Mouse (Mus musculus): ENCODE measurements at regions not wholly inside any gene's neighbourhood (a gene's known extent, or its start where the extent isn't known, plus 50 kb on each side); places are given as distances from the start of the nearest gene placed in this dataset.
A peak's percentile ranks its signal among the peaks of the same experiment; 100 is the strongest.
"Not testable (repeated sequence)": the region's sequence is repeated elsewhere in the genome, so short reads cannot be mapped to it uniquely, and the experiment has no call there.

DNA sequence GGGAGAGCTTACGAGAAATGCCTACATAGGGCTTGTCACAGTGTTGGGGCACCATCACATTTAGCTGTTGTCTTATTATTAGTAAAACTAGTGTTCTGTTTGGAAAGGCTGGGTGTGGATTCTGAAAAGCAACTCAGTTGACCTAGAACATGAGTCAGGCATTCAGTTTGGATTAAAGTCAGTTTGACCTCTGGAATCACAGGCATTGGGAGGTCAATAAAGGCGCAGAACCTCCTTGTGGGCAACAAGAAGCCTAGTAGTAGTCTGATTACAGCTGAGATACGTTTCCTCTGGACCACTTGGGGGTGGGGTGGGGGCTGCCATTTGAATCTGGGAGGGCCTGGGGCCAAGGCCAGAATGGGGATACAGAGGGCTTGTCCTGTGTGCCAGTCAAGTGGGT, 52.1 kb upstream of the Map3k1 start:
- no peak for DNase-seq (ENCODE audit: low spot score in 2 of 2)

GRCm38 (mm10) chr13:111862316-111862715, 53.5 kb upstream of the Map3k1 start:
- DNase-seq (ENCODE audit: low spot score in 2 of 2) = no peak

DNA sequence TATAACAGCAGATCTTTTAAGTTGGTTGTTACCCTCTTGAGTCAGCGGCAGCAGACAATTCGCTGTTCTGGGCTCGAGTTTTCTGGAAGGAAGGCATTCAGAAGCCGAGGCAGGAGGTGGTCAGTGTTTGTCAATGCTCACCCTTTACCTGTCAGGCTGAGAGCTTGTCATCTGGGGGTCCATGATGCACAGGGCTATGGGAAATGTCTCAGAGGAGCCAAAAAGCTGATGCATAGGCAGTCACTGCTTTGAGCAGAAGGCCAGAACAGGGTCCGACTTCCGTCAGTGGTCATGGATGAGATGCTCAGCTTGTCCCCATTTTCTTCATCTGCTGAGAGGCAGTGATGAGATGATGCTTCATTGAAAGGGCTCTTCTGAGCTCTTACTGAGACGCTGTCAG, 57.2 kb upstream of the Map3k1 start:
- DNase-seq (ENCODE audit: low spot score in 2 of 2) = no peak

GRCm38 (mm10) chr13:111867261-111867660, 58.5 kb upstream of the Map3k1 start:
- DNase-seq (ENCODE audit: low spot score in 2 of 2) = no peak

DNA sequence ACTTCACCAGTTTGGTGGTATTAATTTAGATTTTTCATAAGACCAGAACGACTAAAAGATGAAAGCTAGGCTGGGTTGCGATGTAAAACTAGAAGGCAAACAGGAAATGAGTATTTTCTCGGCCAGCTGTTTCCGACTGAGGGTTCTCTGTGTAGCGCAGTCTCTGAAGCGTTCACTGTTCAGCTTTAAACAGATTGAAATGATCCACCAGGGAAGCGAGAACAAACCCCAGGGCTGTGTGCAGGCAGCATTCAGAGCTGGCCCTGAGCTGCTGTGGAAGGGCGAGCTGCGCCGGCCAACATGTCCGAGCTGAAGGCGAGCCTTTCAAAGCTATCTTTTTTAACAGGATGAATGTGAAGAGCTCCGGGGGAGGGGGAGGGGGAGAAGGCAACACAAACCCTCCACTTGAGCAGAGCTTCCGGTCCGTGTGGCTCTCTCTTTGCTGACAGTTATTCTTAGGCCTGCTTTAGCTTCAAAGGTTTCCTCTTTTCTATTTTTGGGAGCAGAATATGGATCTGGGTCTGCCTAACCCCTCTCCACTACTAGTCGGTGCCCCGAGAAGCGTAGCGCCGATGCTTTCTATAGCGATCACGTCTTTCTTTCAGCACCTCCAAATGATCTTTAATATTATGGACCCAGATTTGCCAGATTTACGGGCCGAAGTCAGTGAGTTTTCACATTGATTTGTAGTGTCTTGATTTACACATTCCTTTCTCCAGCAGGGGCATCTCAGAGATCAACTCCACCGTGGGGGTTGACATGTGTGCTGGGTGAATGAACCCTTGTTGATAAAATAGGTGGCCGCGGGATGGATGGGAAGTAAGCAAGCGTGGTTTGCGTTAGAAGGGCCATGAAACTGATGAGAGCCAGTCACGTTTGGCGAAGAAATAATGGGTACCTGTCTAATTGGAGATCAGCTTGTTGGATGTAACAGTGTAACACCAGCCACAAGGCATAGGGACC, 59.3 kb upstream of the Map3k1 start:
- peak; percentile 7 to 32 for DNase-seq (ENCODE audit: low spot score in 2 of 2)

GRCm38 (mm10) chr13:111868947-111869346, 60.2 kb upstream of the Map3k1 start:
- no peak for DNase-seq (ENCODE audit: low spot score in 2 of 2)

GRCm38 (mm10) chr13:111869771-111870437, 61.1 kb upstream of the Map3k1 start:
- peak; percentile 46 to 61 for DNase-seq (ENCODE audit: low spot score in 2 of 2)

DNA sequence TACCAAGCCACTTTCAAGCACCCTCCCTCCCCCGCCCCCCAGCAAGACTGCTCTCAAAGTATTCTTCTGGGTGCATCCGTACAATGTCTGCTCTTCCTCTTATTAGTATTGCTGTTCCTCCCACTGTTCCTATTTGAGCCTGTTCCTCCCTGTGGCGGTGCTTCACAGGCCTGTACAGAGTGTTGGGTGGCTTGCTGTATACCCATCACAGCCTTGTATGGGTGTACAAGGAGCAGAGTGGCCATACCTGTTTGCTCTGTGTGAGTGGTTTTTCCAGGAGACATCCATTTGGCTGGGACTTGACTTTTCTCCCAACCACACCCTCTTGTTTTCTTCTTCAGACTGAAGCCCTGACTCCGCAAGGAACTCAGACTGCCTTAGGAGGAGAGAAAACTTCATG, 61.7 kb upstream of the Map3k1 start:
- no peak for DNase-seq (ENCODE audit: low spot score in 2 of 2)

DNA sequence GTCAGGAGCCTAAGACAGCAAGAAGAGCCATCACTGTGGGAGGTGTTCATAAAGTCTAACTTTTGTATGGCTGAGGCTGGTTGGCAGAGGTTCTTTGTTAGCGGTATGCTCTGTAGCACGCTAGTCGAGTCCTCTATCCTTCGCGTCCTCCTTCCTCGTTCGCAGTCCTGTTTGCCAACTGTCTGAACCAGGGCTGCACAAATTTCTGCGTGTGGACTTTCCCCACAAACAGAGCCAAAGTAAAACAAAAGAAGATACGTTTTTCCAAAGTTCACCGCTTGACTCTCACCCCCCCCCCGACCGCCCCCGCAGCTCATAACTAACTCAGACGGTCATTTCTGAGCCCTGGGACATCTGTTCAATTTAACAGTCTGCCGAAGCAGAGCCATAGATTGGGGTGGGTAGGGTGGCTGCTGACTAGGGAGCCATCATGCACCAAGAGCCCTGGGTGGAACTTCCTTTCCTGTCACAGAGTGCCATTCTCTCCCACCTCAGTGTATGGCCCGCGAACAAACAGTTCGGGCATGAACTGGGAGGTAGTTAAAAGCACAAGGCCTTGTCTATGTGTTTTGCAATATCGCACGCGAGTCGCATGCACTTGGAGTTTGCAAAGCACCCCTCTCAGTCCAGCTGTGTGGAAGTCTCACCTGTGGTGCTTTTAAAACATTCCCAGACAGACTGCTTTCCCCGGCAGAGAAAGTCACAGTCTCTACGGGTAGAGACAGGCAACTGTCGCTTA, 63.0 kb upstream of the Map3k1 start:
- DNase-seq (ENCODE audit: low spot score in 2 of 2) = no peak

- DNase-seq (ENCODE audit: low spot score in 2 of 2) = no peak
These were observed 65.5 kb upstream of the Map3k1 start for GRCm38 (mm10) chr13:111874330-111874729.

GRCm38 (mm10) chr13:111876404-111876803, 67.6 kb upstream of the Map3k1 start:
- no peak for DNase-seq (ENCODE audit: low spot score in 2 of 2)

DNA sequence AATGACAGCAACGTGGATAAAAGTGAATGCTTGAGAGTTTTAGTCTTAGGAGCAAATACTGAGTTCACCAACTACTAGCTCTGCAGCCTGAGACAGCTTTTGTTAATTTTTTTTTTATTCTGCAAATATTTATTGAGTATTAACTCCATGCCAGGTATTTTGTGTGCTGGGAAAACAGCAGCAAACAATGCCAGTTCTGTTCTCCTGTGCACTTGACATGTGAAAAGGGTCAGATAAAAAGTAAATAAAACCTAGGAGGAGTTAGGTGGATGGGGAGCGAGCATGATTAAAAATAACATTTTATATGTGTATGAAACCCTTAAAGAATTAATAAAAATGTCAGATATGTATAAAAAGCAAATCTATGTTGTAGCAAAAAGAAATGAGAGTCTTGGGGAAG, 68.1 kb upstream of the Map3k1 start:
- DNase-seq (ENCODE audit: low spot score in 2 of 2) = no peak

DNA sequence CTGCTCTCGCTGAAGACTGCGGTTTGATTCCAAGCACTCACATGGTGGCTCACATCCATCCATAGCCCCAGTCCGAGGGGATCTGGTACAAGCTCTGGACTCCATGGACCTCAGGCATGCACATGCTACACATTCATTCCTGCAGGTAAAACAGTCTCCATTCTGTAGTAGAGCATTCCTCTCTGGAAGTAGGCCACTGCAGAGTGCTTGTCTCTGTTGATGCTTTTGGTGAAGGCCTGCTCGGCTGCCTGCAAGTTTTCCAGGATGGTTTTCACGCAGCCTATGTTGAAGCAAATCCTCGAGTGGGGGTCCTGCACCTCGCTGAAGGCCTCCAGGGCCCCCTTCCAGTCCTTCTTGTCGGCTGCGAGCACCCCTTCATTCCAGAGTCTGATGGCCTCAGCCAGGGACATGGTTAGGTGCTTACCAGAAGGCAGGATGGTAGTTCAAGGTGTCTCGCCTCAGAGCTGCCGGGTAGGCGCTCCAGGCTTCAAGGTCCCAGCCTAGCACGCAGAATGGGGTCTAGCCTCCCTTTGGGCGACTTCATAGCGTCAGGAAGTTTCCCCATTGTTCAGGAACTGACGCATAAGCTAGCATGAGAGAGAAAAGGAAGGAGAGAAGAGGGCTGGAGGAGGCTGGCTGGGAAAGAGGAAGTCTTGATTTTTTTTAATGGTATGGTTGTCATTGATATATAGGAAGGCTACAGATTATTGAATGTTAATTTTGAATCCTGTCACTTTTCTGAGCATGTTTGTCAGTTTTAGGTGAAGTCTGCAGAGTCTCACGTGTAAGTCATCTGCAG, 75.2 kb upstream of the Map3k1 start:
- not testable (repeated sequence) for DNase-seq (ENCODE audit: low spot score in 2 of 2)

- DNase-seq (ENCODE audit: low spot score in 2 of 2) = no peak
These were observed 82.0 kb upstream of the Map3k1 start for GRCm38 (mm10) chr13:111890792-111891191.

- DNase-seq (ENCODE audit: low spot score in 2 of 2) = no peak
These were observed 83.3 kb upstream of the Map3k1 start for GRCm38 (mm10) chr13:111892141-111892540.

GRCm38 (mm10) chr13:111893221-111893713, 84.5 kb upstream of the Map3k1 start:
- no peak for DNase-seq (ENCODE audit: low spot score in 2 of 2)

GRCm38 (mm10) chr13:111894804-111895478, 86.1 kb upstream of the Map3k1 start:
- DNase-seq (ENCODE audit: low spot score in 2 of 2) = no peak

DNA sequence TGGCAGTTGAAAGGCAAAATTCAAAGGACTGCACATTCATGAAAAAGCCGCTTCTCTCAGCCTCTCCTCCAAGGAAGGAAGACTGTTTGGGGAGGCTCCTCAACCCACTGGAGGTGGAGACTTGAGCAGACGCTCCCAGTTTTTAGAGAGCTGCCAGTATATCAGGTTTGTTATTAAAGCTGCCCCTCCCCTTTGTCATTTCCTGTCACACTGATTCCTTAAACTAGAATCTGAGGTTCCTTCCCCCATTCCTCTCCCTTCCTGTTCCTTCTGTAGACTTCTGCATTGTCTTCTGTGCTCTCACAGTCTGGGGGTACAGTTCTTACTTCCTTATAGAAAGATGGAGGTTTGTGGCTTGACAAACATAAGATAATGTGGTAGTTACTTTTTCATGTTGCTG, 87.5 kb upstream of the Map3k1 start:
- DNase-seq (ENCODE audit: low spot score in 2 of 2) = no peak

- no peak for DNase-seq (ENCODE audit: low spot score in 2 of 2)
These were observed 94.6 kb upstream of the Map3k1 start for GRCm38 (mm10) chr13:111903361-111903760.

GRCm38 (mm10) chr13:111903931-111904330, 95.1 kb upstream of the Map3k1 start:
- DNase-seq (ENCODE audit: low spot score in 2 of 2) = no peak

Measured in right cerebral cortex, adult 2 months (tissue).